Mouse (Mus musculus) C2C12 (cell line): Measurements from ENCODE around the gene Parp6. TPM values are rescaled to one million over a fixed set of nuclear protein-coding genes. Genes with fewer than 3 reads are reported as not detected.

Experiments
- H3K27me3 ChIP-seq: one replicate; pipeline ENCODE4 v1.6.1; 2011; ENCODE audit not compliant: control insufficient read depth, insufficient read depth, insufficient read length
- H3K36me3 ChIP-seq: one replicate; pipeline ENCODE4 v1.6.1; 2011; ENCODE audit not compliant: control insufficient read depth, insufficient read depth
- H3K4me3 ChIP-seq: one replicate; pipeline ENCODE4 v1.5.1; 2011; ENCODE audit warnings: mild to moderate bottlenecking, control low read depth; ENCODE audit not compliant: poor library complexity, insufficient read depth, severe bottlenecking
- H3K79me2 ChIP-seq: one replicate; pipeline ENCODE4 v1.6.1; 2011; ENCODE audit not compliant: control insufficient read depth, insufficient read depth
- H3K79me3 ChIP-seq: one replicate; pipeline ENCODE4 v1.6.1; 2011; ENCODE audit warnings: low read depth, control low read depth
- H3ac ChIP-seq: one replicate; pipeline ENCODE3; 2011; ENCODE audit warnings: low read depth; ENCODE audit not compliant: control insufficient read depth, insufficient read length
- CEBPB ChIP-seq: IDR thresholded peaks from one replicate; pipeline ENCODE4 v1.6.1; 2011; ENCODE audit warnings: low read depth, mild to moderate bottlenecking, control low read depth, moderate library complexity
- CTCF ChIP-seq: IDR thresholded peaks from one replicate; pipeline ENCODE4 v1.5.1; 2011; ENCODE audit not compliant: control insufficient read depth, insufficient read depth, insufficient read length
- FOSL1 ChIP-seq: IDR thresholded peaks from one replicate; pipeline ENCODE4 v1.8.0; 2011; ENCODE audit warnings: mild to moderate bottlenecking, low read length; ENCODE audit not compliant: poor library complexity, insufficient read depth, severe bottlenecking
- MAX ChIP-seq: IDR thresholded peaks from one replicate; pipeline ENCODE4 v1.6.1; 2011; ENCODE audit warnings: mild to moderate bottlenecking, control low read depth
- MYOD1 ChIP-seq: IDR thresholded peaks from one replicate; pipeline ENCODE4 v1.6.1; 2011; ENCODE audit warnings: low read depth; ENCODE audit not compliant: control insufficient read depth, insufficient read length
- MYOG ChIP-seq: IDR thresholded peaks from one replicate; pipeline ENCODE4 v1.6.1; 2011; ENCODE audit not compliant: control insufficient read depth, insufficient read length; ENCODE audit errors: extremely low read depth
- USF1 ChIP-seq: IDR thresholded peaks from one replicate; pipeline ENCODE4 v1.6.1; 2011; ENCODE audit warnings: low read depth, mild to moderate bottlenecking, control low read depth, moderate library complexity
- polyA plus RNA-seq: library from polyadenylated mRNA; unstranded; fragments of >200 nt; fragmentation: generic; extraction: Trizol; gene quantifications from one replicate; pipeline ENCODE4 v1.2.1, GENCODE M21; 2012; ENCODE audit warnings: missing spikeins

The Parp6 gene
- polyA plus RNA-seq, 1 experiment, result 6.0 TPM

- no peak for TF ChIP-seq FOSL1
- no peak for TF ChIP-seq MYOD1
- TF ChIP-seq USF1, result no peak
- no peak for TF ChIP-seq MYOG
- TF ChIP-seq MAX, result no peak
- no peak for TF ChIP-seq CTCF
- no peak for TF ChIP-seq CEBPB
- Histone ChIP-seq H3K36me3 (no peaks in the 10 kb centered on the region), H3K79me2 (no peaks in the 10 kb centered on the region), H3K27me3 (peaks cover 6% of the 10 kb centered on the region), H3ac (no peak overlapping the region), H3K4me3 (no peak overlapping the region), H3K79me3 (no peaks in the 10 kb centered on the region)
These were observed 6.1 kb upstream of the Parp6 start for GRCm38 (mm10) chr9:59610950-59611349.

GRCm38 (mm10) chr9:59615797-59616196, 1.3 kb upstream of the Parp6 start:
- TF ChIP-seq CEBPB, result no peak
- TF ChIP-seq USF1, result no peak
- TF ChIP-seq MAX, result no peak
- no peak for TF ChIP-seq FOSL1
- TF ChIP-seq MYOG, result no peak
- no peak for TF ChIP-seq MYOD1
- TF ChIP-seq CTCF, result no peak
- H3K4me3 ChIP-seq, result no peak overlapping the region

GRCm38 (mm10) chr9:59617307-59617973, 356 bp downstream of the Parp6 start:
- peak overlapping the region; percentile 80 for H3K4me3 ChIP-seq
- H3K36me3 ChIP-seq, result peaks cover 5% of the 10 kb centered on the region
- peaks cover 24% of the 10 kb centered on the region for H3K79me2 ChIP-seq
- no peaks in the 10 kb centered on the region for H3K27me3 ChIP-seq
- TF ChIP-seq USF1 (no peak), MYOG (no peak), CTCF (no peak), MAX (no peak), CEBPB (no peak)
- H3K79me3 ChIP-seq, result peaks cover 9% of the 10 kb centered on the region
- peak overlapping the region; percentile 85 for H3ac ChIP-seq

More at GRCm38 (mm10) chr9:59615797-59616196, 1.3 kb upstream of the Parp6 start:
- no peaks in the 10 kb centered on the region for H3K27me3 ChIP-seq
- no peaks in the 10 kb centered on the region for H3K36me3 ChIP-seq
- no peak overlapping the region for H3ac ChIP-seq
- H3K79me3 ChIP-seq, result peaks cover 9% of the 10 kb centered on the region
- H3K79me2 ChIP-seq, result peaks cover 24% of the 10 kb centered on the region

DNA sequence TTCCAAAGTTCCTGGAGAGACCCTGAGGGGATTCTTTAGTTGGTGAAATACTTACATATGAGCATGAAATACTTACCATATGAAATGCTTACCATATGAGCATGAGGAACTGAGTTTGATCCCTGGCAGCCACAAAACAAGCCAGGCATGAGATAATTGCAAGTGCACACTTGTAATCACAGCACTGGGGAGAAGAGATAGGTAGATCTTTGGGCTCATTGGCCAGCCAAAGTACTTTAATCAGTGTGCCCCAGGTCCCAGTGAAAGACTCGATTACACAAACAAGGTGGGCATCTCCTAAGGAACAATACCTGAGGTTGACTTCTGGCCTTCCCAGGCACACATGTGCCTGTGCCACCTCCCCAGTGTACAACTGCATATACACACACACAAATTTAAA, 21.3 kb downstream of the Parp6 start:
- Histone ChIP-seq H3K36me3 (peaks cover 43% of the 10 kb centered on the region), H3K4me3 (no peak overlapping the region), H3K79me2 (no peaks in the 10 kb centered on the region), H3K27me3 (no peaks in the 10 kb centered on the region), H3ac (no peak overlapping the region), H3K79me3 (peaks cover 3% of the 10 kb centered on the region)
- TF ChIP-seq USF1 (no peak), MYOG (no peak), CEBPB (no peak), MYOD1 (no peak), MAX (no peak), FOSL1 (no peak), CTCF (no peak)

- no peaks in the 10 kb centered on the region for H3K27me3 ChIP-seq
- H3ac ChIP-seq, result no peak overlapping the region
- TF ChIP-seq MAX, result no peak
- TF ChIP-seq MYOD1, result no peak
- no peak for TF ChIP-seq FOSL1
- TF ChIP-seq CTCF, result no peak
- no peak for TF ChIP-seq MYOG
- H3K79me2 ChIP-seq, result no peaks in the 10 kb centered on the region
- no peak overlapping the region for H3K4me3 ChIP-seq
- peaks cover 49% of the 10 kb centered on the region for H3K36me3 ChIP-seq
- peaks cover 3% of the 10 kb centered on the region for H3K79me3 ChIP-seq
These were observed 22.9 kb downstream of the Parp6 start for GRCm38 (mm10) chr9:59639936-59640335.

GRCm38 (mm10) chr9:59641320-59641719, 24.2 kb downstream of the Parp6 start:
- peaks cover 45% of the 10 kb centered on the region for H3K36me3 ChIP-seq
- H3K79me2 ChIP-seq, result no peaks in the 10 kb centered on the region
- TF ChIP-seq MYOD1, result no peak
- no peak for TF ChIP-seq CTCF
- TF ChIP-seq MAX, result no peak
- no peaks in the 10 kb centered on the region for H3K27me3 ChIP-seq
- H3K79me3 ChIP-seq, result peaks cover 3% of the 10 kb centered on the region
- H3K4me3 ChIP-seq, result no peak overlapping the region
- H3ac ChIP-seq, result no peak overlapping the region
